Mouse (Mus musculus): ENCODE data around the gene Fndc3b. TPM values are rescaled to one million over a fixed set of nuclear protein-coding genes. Genes with fewer than 3 reads are reported as not detected.
A peak's percentile ranks its signal among the peaks of the same experiment; 100 is the strongest.

Gene Fndc3b
- polyA plus RNA-seq, 1 experiment from 2014 or later, result 4.7 TPM

DNA sequence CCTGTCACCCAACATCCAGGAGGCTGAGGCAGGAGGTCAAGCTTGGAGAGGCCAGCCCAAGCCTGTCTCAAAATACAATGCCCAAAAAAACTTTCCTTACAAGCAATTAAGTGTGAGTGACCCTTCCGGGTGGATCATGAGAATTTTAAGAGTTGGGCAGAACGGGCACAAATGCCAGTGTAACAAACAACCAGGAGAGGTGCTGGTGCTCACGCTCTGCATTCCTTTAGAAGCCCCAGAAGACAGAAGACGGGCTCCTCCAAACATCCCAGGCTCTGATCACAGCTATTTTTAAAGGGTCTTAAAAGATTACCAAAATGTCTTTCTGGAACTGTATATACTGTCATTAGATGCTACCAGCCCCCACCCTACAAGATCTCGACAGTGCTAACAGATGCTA lies 2.5 kb downstream of the Fndc3b start:
- Histone ChIP-seq H3K9ac (no peak overlapping the region), H3K4me2 (peak overlapping the region; percentile 71), H3K4me3 (replicated peaks) (peak overlapping the region; percentile 69), H3K4me1 (replicated peaks) (peaks cover 35% of the 10 kb centered on the region), H3K27me3 (peaks cover 48% of the 10 kb centered on the region), H3K27ac (peak overlapping the region; percentile 80; the same call in 1 of the 2 replicates), H3K36me3 (no peaks in the 10 kb centered on the region), H3K9me3 (replicated peaks) (no peaks in the 10 kb centered on the region)
- ATAC-seq (ENCODE audit: low read depth) (no peak), DNase-seq (no peak)
- 52% methylated on average over 5 of the region's 5 CpGs for WGBS (ENCODE audit: insufficient replicate concordance)

DNA sequence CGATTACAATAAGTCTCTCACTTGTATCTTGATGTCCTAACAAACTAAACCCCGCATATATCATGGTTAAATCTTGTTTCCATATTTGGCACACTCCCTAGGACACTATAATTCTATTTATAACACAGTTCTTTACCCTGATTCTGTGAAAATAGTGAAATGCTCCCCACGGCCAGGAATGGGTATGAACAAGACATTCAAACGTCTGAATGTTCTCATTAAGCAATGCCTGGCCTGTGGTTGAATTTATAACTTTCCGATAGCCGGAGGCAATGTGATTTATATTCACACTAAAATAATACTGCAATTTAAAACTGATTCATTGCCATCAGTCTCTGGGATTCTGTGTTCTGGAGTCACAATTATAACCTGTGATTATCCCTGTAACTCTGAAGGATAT lies 5.3 kb downstream of the Fndc3b start:
- DNase-seq (no peak), ATAC-seq (ENCODE audit: low read depth) (no peak)
- H3K36me3 ChIP-seq, result no peaks in the 10 kb centered on the region
- no peak overlapping the region for H3K9ac ChIP-seq
- H3K4me3 ChIP-seq (replicated peaks), result no peak overlapping the region
- WGBS (ENCODE audit: insufficient replicate concordance), result 57% methylated on average over 6 of the region's 6 CpGs
- H3K27me3 ChIP-seq, result peaks cover 32% of the 10 kb centered on the region
- no peaks in the 10 kb centered on the region for H3K9me3 ChIP-seq (replicated peaks)
- H3K4me1 ChIP-seq (replicated peaks), result peaks cover 33% of the 10 kb centered on the region
- H3K4me2 ChIP-seq, result no peak overlapping the region
- H3K27ac ChIP-seq, result no peak overlapping the region

DNA sequence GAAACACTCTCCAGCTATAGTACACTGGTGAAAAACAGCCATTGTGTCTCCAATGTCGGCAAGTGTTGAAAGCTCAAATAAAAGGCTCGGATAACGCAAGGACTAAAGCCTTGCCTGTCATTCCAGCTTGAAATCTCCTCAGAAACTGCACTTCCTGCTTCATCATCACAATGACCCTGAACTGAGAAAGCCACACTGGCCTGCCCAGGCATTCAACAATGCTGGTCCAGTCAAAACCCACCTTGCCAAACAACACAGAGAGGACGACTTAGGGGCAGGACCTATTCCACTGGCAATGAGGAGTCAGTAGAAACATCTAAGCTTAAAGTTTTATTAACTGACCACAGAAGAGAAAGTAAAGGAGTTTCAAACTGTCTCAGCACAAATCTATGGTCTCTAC lies 6.1 kb downstream of the Fndc3b start:
- DNase-seq, result no peak
- ATAC-seq (ENCODE audit: low read depth), result no peak
- no peak overlapping the region for H3K4me2 ChIP-seq
- H3K4me3 ChIP-seq (replicated peaks), result no peak overlapping the region
- no peaks in the 10 kb centered on the region for H3K36me3 ChIP-seq
- H3K9me3 ChIP-seq (replicated peaks), result no peaks in the 10 kb centered on the region
- H3K27me3 ChIP-seq, result peaks cover 25% of the 10 kb centered on the region
- H3K27ac ChIP-seq, result no peak overlapping the region
- WGBS (ENCODE audit: insufficient replicate concordance), result 61% methylated on average over 4 of the region's 4 CpGs
- no peak overlapping the region for H3K9ac ChIP-seq
- H3K4me1 ChIP-seq (replicated peaks), result peaks cover 31% of the 10 kb centered on the region

GRCm38 (mm10) chr3:27704641-27705040 lies 6.5 kb downstream of the Fndc3b start:
- Histone ChIP-seq H3K9me3 (replicated peaks) (no peaks in the 10 kb centered on the region), H3K27ac (no peak overlapping the region), H3K4me2 (no peak overlapping the region), H3K36me3 (no peaks in the 10 kb centered on the region), H3K4me3 (replicated peaks) (no peak overlapping the region), H3K4me1 (replicated peaks) (peaks cover 31% of the 10 kb centered on the region), H3K27me3 (peaks cover 21% of the 10 kb centered on the region), H3K9ac (no peak overlapping the region)
- no peak for DNase-seq
- no peak for ATAC-seq (ENCODE audit: low read depth)
- 71% methylated on average over 9 of the region's 9 CpGs for WGBS (ENCODE audit: insufficient replicate concordance)

DNA sequence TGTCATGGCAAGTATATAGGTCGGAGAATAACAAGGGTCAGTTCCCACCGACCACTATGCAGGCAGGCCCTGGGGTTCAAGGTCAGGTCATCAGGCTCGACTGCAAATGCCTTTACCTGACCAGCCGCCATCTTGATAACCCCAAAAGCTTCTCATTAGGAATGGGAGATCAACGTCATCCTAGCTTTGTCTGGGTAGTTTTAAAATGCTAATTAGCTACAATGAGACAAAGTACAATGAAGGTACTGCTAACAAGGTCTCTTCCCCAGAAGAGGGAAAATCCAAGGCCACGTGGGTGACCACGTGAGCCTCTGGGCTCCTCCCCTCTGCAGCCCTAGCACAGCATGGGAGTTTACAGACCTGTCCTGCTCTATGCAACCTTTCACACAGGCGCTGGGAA lies 7.6 kb downstream of the Fndc3b start:
- 67% methylated on average over 8 of the region's 8 CpGs for WGBS (ENCODE audit: insufficient replicate concordance)
- Histone ChIP-seq H3K4me2 (no peak overlapping the region), H3K4me3 (replicated peaks) (no peak overlapping the region), H3K36me3 (no peaks in the 10 kb centered on the region), H3K9ac (no peak overlapping the region), H3K9me3 (replicated peaks) (no peaks in the 10 kb centered on the region), H3K27ac (no peak overlapping the region), H3K4me1 (replicated peaks) (peaks cover 31% of the 10 kb centered on the region), H3K27me3 (peaks cover 10% of the 10 kb centered on the region)
- ATAC-seq (ENCODE audit: low read depth) (no peak), DNase-seq (no peak)

DNA sequence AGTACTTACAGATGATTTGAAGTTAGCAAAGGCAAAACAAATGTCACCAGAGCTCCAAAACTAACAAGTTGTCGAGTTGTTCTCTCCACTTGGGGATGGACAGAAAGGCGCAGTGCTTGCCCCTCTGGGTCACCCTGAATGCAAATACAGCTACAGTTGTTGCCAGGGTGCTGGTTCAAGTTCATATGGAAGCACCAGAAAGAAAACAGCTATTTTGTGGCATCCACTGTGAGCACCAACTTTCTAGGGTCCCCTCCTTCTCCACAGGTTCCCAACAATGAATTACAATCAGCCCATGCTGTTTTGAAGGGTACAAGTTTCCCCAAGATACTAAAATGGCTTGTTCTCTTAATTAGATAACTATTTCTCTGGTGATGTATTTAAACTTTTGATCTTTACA lies 8.0 kb downstream of the Fndc3b start:
- H3K9ac ChIP-seq, result no peak overlapping the region
- 73% methylated on average over 2 of the region's 2 CpGs for WGBS (ENCODE audit: insufficient replicate concordance)
- ATAC-seq (ENCODE audit: low read depth), result no peak
- no peak overlapping the region for H3K4me3 ChIP-seq (replicated peaks)
- DNase-seq, result no peak
- peaks cover 31% of the 10 kb centered on the region for H3K4me1 ChIP-seq (replicated peaks)
- H3K9me3 ChIP-seq (replicated peaks), result no peaks in the 10 kb centered on the region
- no peak overlapping the region for H3K27ac ChIP-seq
- H3K27me3 ChIP-seq, result 0 out of 2 replicates have a peak, but pooled peaks cover 5% of the 10 kb centered on the region
- no peaks in the 10 kb centered on the region; the same call in 1 of the 2 replicates for H3K36me3 ChIP-seq
- no peak overlapping the region for H3K4me2 ChIP-seq

DNA sequence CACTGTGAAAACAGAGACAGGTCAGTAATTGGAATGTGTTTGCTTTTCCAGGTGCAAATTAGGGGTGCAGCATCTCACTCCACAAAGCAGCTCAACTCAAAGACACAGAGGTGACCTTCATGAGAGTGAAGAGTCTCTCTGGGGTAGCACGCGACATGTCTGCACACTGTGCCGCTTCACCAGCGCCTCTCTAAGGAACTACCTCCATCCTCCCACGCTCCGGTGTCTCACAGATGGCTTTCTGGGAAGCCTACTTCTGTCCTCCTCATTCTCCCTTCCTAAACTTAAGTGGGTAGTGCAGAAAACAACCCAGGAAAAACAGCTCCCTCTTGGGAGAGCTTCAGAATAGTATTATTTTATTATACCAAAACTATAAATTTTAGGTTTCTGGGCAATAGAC lies 12.4 kb downstream of the Fndc3b start:
- Histone ChIP-seq H3K36me3 (no peaks in the 10 kb centered on the region; the same call in 1 of the 2 replicates), H3K9ac (no peak overlapping the region), H3K4me3 (replicated peaks) (no peak overlapping the region), H3K4me1 (replicated peaks) (peaks cover 27% of the 10 kb centered on the region), H3K27me3 (no peaks in the 10 kb centered on the region), H3K27ac (no peak overlapping the region), H3K4me2 (no peak overlapping the region), H3K9me3 (replicated peaks) (no peaks in the 10 kb centered on the region)
- DNase-seq, result no peak
- 87% methylated on average over 6 of the region's 6 CpGs for WGBS (ENCODE audit: insufficient replicate concordance)
- ATAC-seq (ENCODE audit: low read depth), result no peak

GRCm38 (mm10) chr3:27696449-27696797 lies 14.7 kb downstream of the Fndc3b start:
- Histone ChIP-seq H3K27ac (no peak overlapping the region), H3K36me3 (no peaks in the 10 kb centered on the region; the same call in 1 of the 2 replicates), H3K4me2 (no peak overlapping the region), H3K4me1 (replicated peaks) (peaks cover 35% of the 10 kb centered on the region), H3K4me3 (replicated peaks) (no peak overlapping the region), H3K9ac (no peak overlapping the region), H3K27me3 (no peaks in the 10 kb centered on the region), H3K9me3 (replicated peaks) (no peaks in the 10 kb centered on the region)
- WGBS (ENCODE audit: insufficient replicate concordance), result 60% methylated on average over 5 of the region's 5 CpGs
- no peak for DNase-seq
- no peak for ATAC-seq (ENCODE audit: low read depth)

DNA sequence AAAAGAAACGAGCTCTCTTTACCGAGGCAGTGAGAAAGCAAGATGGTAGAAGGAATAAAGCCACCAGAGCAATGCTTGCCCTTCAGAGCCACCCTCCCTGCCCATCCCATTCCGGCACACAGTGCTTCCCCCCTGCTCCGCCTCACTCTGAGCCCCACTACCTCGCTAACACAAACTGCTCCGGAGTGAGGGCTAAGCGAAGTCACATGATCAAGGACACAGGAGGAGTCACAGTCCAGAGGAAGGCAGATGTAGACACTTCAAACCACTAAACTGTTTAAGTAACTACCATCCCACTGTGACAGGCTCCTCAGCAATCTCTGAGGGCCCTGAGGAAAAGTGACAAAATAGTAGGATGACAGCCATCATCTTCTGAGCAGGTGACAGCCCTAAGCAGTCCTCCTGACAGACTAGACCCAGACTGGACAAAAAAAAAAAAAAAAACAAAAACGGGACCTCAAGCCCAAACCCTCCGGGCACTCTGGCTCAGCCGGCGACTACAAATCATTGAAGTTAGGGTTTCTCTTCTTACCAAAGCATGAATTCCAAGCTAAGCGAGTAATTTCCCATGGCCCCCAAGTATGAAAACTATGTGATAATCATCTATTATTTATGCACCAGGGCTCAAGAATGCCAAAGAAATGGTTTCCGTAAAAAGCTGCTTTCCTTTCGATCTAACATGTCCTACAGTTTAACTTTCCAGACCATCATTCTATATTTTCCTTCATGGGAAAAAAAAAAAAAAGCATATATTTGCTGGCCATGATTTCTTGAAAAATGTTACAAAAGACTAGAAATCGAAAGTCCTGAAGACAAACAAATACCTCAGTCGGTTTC lies 15.3 kb downstream of the Fndc3b start:
- Histone ChIP-seq H3K4me3 (replicated peaks) (no peak overlapping the region), H3K4me2 (no peak overlapping the region), H3K36me3 (no peaks in the 10 kb centered on the region; the same call in 1 of the 2 replicates), H3K9me3 (replicated peaks) (no peaks in the 10 kb centered on the region), H3K9ac (no peak overlapping the region), H3K4me1 (replicated peaks) (peaks cover 40% of the 10 kb centered on the region), H3K27me3 (no peaks in the 10 kb centered on the region), H3K27ac (no peak overlapping the region)
- DNase-seq, result no peak
- ATAC-seq (ENCODE audit: low read depth), result no peak
- 64% methylated on average over 16 of the region's 16 CpGs for WGBS (ENCODE audit: insufficient replicate concordance)

DNA sequence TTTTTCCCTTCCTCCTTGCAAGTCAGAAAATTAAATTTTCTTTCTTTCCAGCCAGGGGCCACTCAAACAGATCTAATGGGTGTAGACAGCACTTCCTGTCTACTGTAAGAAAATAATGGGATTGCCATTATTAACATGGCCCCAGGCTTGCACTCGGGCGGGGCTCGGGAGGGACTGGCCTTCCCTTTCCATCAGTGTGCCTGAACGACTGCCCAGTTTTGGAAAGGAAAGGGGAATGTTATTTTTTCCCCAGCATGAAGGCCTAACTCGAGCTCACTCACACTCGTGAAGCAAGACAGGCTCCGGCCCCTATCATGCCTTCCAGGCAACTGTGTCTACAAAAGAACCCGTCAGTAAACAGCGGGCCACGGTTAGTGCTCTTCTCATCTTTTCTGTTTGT lies 16.5 kb downstream of the Fndc3b start:
- H3K9me3 ChIP-seq (replicated peaks), result no peaks in the 10 kb centered on the region
- no peaks in the 10 kb centered on the region for H3K27me3 ChIP-seq
- ATAC-seq (ENCODE audit: low read depth) (no peak), DNase-seq (no peak)
- H3K4me3 ChIP-seq (replicated peaks), result no peak overlapping the region
- no peak overlapping the region for H3K9ac ChIP-seq
- no peaks in the 10 kb centered on the region; the same call in 1 of the 2 replicates for H3K36me3 ChIP-seq
- H3K27ac ChIP-seq, result no peak overlapping the region
- 64% methylated on average over 10 of the region's 10 CpGs for WGBS (ENCODE audit: insufficient replicate concordance)
- H3K4me2 ChIP-seq, result no peak overlapping the region
- peaks cover 49% of the 10 kb centered on the region for H3K4me1 ChIP-seq (replicated peaks)

DNA sequence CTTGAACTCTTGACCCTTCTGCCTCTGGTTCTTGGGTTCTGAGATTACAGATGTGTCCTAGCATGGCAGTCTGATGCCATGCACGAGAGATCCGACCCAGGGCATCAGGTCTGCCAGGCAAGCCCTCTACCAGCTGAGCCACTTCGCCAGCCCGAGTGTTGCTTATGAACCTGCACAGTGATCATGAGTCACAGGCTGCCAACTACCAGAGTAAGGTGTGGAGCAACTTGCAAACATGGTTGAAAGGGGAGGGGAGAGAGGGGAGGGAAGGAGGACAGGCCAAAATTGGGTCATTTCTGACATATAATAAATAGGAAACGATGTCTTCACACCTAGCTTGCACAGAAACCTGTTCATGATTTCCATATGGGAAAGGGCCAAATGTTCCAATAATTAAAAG lies 17.0 kb downstream of the Fndc3b start:
- no peaks in the 10 kb centered on the region for H3K27me3 ChIP-seq
- no peaks in the 10 kb centered on the region for H3K9me3 ChIP-seq (replicated peaks)
- no peaks in the 10 kb centered on the region; the same call in 1 of the 2 replicates for H3K36me3 ChIP-seq
- DNase-seq, result no peak
- H3K4me1 ChIP-seq (replicated peaks), result peaks cover 54% of the 10 kb centered on the region
- no peak overlapping the region for H3K27ac ChIP-seq
- no peak overlapping the region for H3K4me3 ChIP-seq (replicated peaks)
- no peak overlapping the region for H3K4me2 ChIP-seq
- H3K9ac ChIP-seq, result no peak overlapping the region
- WGBS (ENCODE audit: insufficient replicate concordance), result 70% methylated on average over 5 of the region's 5 CpGs
- ATAC-seq (ENCODE audit: low read depth), result no peak

All from liver, embryonic 13.5 days (tissue).